Mouse (Mus musculus) forebrain, embryonic 16.5 days (tissue): ENCODE results near the gene Pir. TPM values are rescaled to one million over a fixed set of nuclear protein-coding genes. Genes with fewer than 3 reads are reported as not detected.
A peak's percentile ranks its signal among the peaks of the same experiment; 100 is the strongest.

ENCODE experiments used
- ATAC-seq: fragments of 200-750 bp; cut with Nextera tagmentation; 2 replicates; pipeline ENCODE4 v1.8.0; 2017; ENCODE audit warnings: mild to moderate bottlenecking, moderate library complexity
- H3K27ac ChIP-seq: fragments of 300-500 bp; sonication (generic); 2 replicates; pipeline ENCODE4 v1.5.1; 2014; ENCODE audit warnings: low read length, control low read depth
- H3K27me3 ChIP-seq: fragments of 300-500 bp; sonication (generic); replicated peaks from 2 replicates; pipeline ENCODE4 v1.6.1; 2014; ENCODE audit warnings: low read length; ENCODE audit not compliant: control insufficient read depth, insufficient read depth
- H3K36me3 ChIP-seq: fragments of 300-500 bp; sonication (generic); 2 replicates; pipeline ENCODE4 v1.6.1; 2014; ENCODE audit not compliant: control insufficient read depth, insufficient read depth
- H3K4me1 ChIP-seq: fragments of 300-500 bp; sonication (generic); replicated peaks from 2 replicates; pipeline ENCODE4 v1.6.1; 2014; ENCODE audit warnings: low read length; ENCODE audit not compliant: control insufficient read depth, insufficient read depth
- H3K4me2 ChIP-seq: fragments of 300-500 bp; sonication (generic); 2 replicates; pipeline ENCODE4 v1.6.1; 2014; ENCODE audit warnings: mild to moderate bottlenecking, low read length, control low read depth
- H3K4me3 ChIP-seq: fragments of 300-500 bp; sonication (generic); replicated peaks from 2 replicates; pipeline ENCODE4 v1.5.1; 2014; ENCODE audit warnings: mild to moderate bottlenecking, low read length, control low read depth
- H3K9ac ChIP-seq: fragments of 300-500 bp; sonication (generic); replicated peaks from 2 replicates; pipeline ENCODE4 v1.6.1; 2014; ENCODE audit warnings: low read depth, low read length, control low read depth
- H3K9me3 ChIP-seq: fragments of 300-500 bp; sonication (generic); 2 replicates; pipeline ENCODE4 v1.6.1; 2016; ENCODE audit warnings: low read length; ENCODE audit not compliant: control insufficient read depth
- WGBS: fragments of 180-500 bp; shearing (Covaris S2); extraction: QIAGEN DNeasy Blood & Tissue Kit; methylation state at CpG from one replicate; pipeline ENCODE4 v1.1.7; 2014; 5-methylcytosine and 5-hydroxymethylcytosine counted together
- polyA plus RNA-seq: library from polyadenylated mRNA; unstranded; fragments of >200 nt; fragmentation: Nextera tagmentation; extraction: Ambion mirVana; gene quantifications from 2 replicates; pipeline ENCODE4 v1.2.1, GENCODE M21; 2015

Gene Pir
- polyA plus RNA-seq, 1 experiment from 2014 or later, result 3.1 TPM

GRCm38 (mm10) chrX:164270603-164271002 lies 1.4 kb downstream of the Pir start:
- 90% methylated on average over 3 of the region's 3 CpGs for WGBS
- no peak overlapping the region for H3K9ac ChIP-seq

GRCm38 (mm10) chrX:164275536-164275935 lies 6.4 kb downstream of the Pir start:
- Histone ChIP-seq H3K36me3 (no peaks in the 10 kb centered on the region), H3K9ac (no peak overlapping the region), H3K9me3 (no peaks in the 10 kb centered on the region), H3K4me2 (no peak overlapping the region), H3K4me1 (no peaks in the 10 kb centered on the region), H3K27me3 (no peaks in the 10 kb centered on the region), H3K27ac (no peak overlapping the region), H3K4me3 (no peak overlapping the region)
- ATAC-seq, result no peak
- WGBS, result 22% methylated on average over 3 of the region's 3 CpGs

More at GRCm38 (mm10) chrX:164270603-164271002, 1.4 kb downstream of the Pir start:
- no peak overlapping the region for H3K27ac ChIP-seq
- H3K36me3 ChIP-seq, result no peaks in the 10 kb centered on the region
- H3K9me3 ChIP-seq, result no peaks in the 10 kb centered on the region
- ATAC-seq, result no peak
- no peaks in the 10 kb centered on the region for H3K4me1 ChIP-seq
- H3K4me3 ChIP-seq, result no peak overlapping the region
- no peak overlapping the region for H3K4me2 ChIP-seq
- H3K27me3 ChIP-seq, result no peaks in the 10 kb centered on the region

DNA sequence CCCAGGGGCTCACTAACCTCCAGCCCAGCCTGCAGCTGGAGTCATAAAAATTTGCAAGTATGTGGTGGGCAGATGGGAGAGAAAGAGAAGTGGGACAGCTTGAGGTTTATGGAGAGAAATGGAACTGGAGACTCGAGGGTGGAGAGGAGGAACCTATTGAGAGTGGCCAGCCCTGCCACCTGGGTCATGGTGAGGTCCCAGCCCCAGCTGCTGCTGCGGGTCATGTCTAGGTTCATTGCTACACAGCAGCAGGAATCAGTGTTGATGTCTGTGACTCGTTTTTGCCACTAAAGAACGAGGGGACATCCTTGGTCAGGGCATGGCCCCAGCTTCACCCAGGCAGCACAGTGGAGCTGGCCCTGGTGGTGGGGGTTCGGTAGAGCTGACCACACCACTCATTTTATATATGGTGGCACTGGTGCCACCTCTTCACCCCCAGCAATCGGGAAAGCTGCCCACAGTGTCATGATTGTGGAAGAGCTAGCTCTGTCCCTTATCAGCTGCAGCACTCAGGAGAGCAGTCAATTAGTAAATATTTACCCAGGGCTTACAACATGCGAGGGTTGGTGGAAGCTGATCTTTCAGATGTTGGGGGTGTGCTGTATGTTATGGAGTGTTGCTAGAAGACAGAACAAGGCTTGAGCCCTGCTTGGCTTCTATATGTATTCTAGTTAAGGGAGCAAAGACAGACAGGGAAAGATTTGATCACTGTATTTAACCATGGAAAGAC lies 11.9 kb downstream of the Pir start:
- no peaks in the 10 kb centered on the region for H3K36me3 ChIP-seq
- H3K4me3 ChIP-seq, result no peak overlapping the region
- no peaks in the 10 kb centered on the region for H3K9me3 ChIP-seq
- H3K27me3 ChIP-seq, result no peaks in the 10 kb centered on the region
- no peak for ATAC-seq
- 78% methylated on average over 7 of the region's 7 CpGs for WGBS
- H3K4me1 ChIP-seq, result no peaks in the 10 kb centered on the region
- H3K4me2 ChIP-seq, result no peak overlapping the region
- H3K9ac ChIP-seq, result no peak overlapping the region
- H3K27ac ChIP-seq, result no peak overlapping the region

GRCm38 (mm10) chrX:164283808-164284207 lies 14.6 kb downstream of the Pir start:
- no peaks in the 10 kb centered on the region for H3K9me3 ChIP-seq
- H3K27me3 ChIP-seq, result no peaks in the 10 kb centered on the region
- no peak overlapping the region for H3K4me2 ChIP-seq
- H3K27ac ChIP-seq, result no peak overlapping the region
- no peaks in the 10 kb centered on the region for H3K36me3 ChIP-seq
- 86% methylated on average over 4 of the region's 4 CpGs for WGBS
- H3K4me1 ChIP-seq, result no peaks in the 10 kb centered on the region
- H3K9ac ChIP-seq, result no peak overlapping the region
- ATAC-seq, result no peak
- H3K4me3 ChIP-seq, result no peak overlapping the region

- no peak overlapping the region for H3K9ac ChIP-seq
- H3K27me3 ChIP-seq, result no peaks in the 10 kb centered on the region
- WGBS, result 56% methylated on average over 3 of the region's 3 CpGs
- no peaks in the 10 kb centered on the region for H3K9me3 ChIP-seq
- H3K4me2 ChIP-seq, result no peak overlapping the region
- no peak for ATAC-seq
- no peaks in the 10 kb centered on the region for H3K4me1 ChIP-seq
- H3K27ac ChIP-seq, result no peak overlapping the region
- no peaks in the 10 kb centered on the region for H3K36me3 ChIP-seq
- H3K4me3 ChIP-seq, result no peak overlapping the region
These were observed 17.9 kb downstream of the Pir start for GRCm38 (mm10) chrX:164287077-164287476.

DNA sequence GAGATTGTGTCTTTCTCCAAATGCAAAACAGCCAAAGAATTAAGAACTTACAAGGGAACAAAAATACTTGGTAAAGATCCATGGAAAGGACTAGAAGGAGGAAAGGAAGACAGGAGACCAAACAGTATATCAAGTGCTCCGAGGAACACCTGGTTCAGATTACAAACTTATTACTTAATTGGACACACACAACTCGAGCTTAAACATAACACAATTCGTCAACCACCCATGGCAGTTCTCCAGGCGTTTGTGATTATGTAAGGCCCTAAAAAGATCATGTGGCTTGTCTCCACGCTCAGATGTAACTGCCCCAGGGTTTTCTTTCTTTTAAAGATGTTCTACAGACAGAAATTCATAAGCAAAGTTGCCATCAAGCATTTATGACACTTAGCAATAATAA lies 22.0 kb downstream of the Pir start:
- no peaks in the 10 kb centered on the region for H3K36me3 ChIP-seq
- ATAC-seq, result no peak
- H3K27ac ChIP-seq, result no peak overlapping the region
- no peaks in the 10 kb centered on the region for H3K27me3 ChIP-seq
- H3K4me3 ChIP-seq, result no peak overlapping the region
- no peaks in the 10 kb centered on the region for H3K9me3 ChIP-seq
- WGBS, result 59% methylated on average over 5 of the region's 5 CpGs
- H3K4me1 ChIP-seq, result no peaks in the 10 kb centered on the region
- H3K4me2 ChIP-seq, result no peak overlapping the region
- H3K9ac ChIP-seq, result no peak overlapping the region

- no peak overlapping the region for H3K27ac ChIP-seq
- H3K4me3 ChIP-seq, result no peak overlapping the region
- no peaks in the 10 kb centered on the region for H3K27me3 ChIP-seq
- H3K9ac ChIP-seq, result no peak overlapping the region
- no peaks in the 10 kb centered on the region for H3K4me1 ChIP-seq
- 50% methylated on average over 2 of the region's 2 CpGs for WGBS
- ATAC-seq, result no peak
- H3K9me3 ChIP-seq, result no peaks in the 10 kb centered on the region
- no peaks in the 10 kb centered on the region for H3K36me3 ChIP-seq
- H3K4me2 ChIP-seq, result no peak overlapping the region
These were observed 37.1 kb downstream of the Pir start for GRCm38 (mm10) chrX:164306250-164306649.

GRCm38 (mm10) chrX:164313876-164314275 lies 44.7 kb downstream of the Pir start:
- Histone ChIP-seq H3K27me3 (no peaks in the 10 kb centered on the region), H3K36me3 (no peaks in the 10 kb centered on the region), H3K4me1 (no peaks in the 10 kb centered on the region), H3K9ac (no peak overlapping the region), H3K4me3 (no peak overlapping the region), H3K27ac (peak overlapping the region; percentile 72), H3K4me2 (no peak overlapping the region), H3K9me3 (no peaks in the 10 kb centered on the region)
- 52% methylated on average over 1 of the region's 1 CpGs for WGBS
- ATAC-seq, result peak; percentile 95

GRCm38 (mm10) chrX:164318554-164318953 lies 49.4 kb downstream of the Pir start:
- H3K4me3 ChIP-seq, result no peak overlapping the region
- H3K27ac ChIP-seq, result no peak overlapping the region
- H3K9me3 ChIP-seq, result no peaks in the 10 kb centered on the region
- no peaks in the 10 kb centered on the region for H3K36me3 ChIP-seq
- H3K9ac ChIP-seq, result no peak overlapping the region
- H3K4me1 ChIP-seq, result no peaks in the 10 kb centered on the region
- H3K27me3 ChIP-seq, result no peaks in the 10 kb centered on the region
- ATAC-seq, result no peak
- 86% methylated on average over 4 of the region's 4 CpGs for WGBS
- H3K4me2 ChIP-seq, result no peak overlapping the region

DNA sequence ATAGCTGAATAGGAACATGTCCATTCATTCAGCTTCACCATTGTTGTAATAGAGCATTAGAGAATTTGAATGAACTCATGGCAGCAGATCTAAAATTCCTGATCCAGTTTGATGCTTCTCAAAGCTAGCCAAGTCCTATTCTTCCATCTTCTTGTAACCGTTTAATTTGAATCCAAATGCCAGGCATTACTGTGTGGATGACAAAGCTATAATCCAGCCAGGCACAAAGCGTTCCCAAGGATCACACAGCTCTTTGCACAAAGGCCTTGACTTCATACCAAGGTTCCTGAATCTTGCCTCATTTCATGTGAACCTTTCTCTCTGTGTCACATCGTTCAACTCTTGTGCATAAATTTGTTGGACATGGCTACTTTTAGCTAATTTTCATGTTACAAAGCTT lies 50.9 kb downstream of the Pir start:
- Histone ChIP-seq H3K4me3 (no peak overlapping the region), H3K27me3 (no peaks in the 10 kb centered on the region), H3K9ac (no peak overlapping the region), H3K4me1 (no peaks in the 10 kb centered on the region), H3K27ac (no peak overlapping the region), H3K9me3 (no peaks in the 10 kb centered on the region), H3K36me3 (no peaks in the 10 kb centered on the region), H3K4me2 (no peak overlapping the region)
- 39% methylated on average over 3 of the region's 3 CpGs for WGBS
- no peak for ATAC-seq
